Mouse (Mus musculus) neural tube, embryonic 11.5 days (tissue): ENCODE data around the gene Fam172a. TPM values are rescaled to one million over a fixed set of nuclear protein-coding genes. Genes with fewer than 3 reads are reported as not detected.
"Not testable (repeated sequence)": the region's sequence is repeated elsewhere in the genome, so short reads cannot be mapped to it uniquely, and the experiment has no call there.

Experiments
- ATAC-seq: fragments of 200-750 bp; cut with Nextera tagmentation; 2 replicates; pipeline ENCODE4 v1.8.0; 2017; ENCODE audit warnings: moderate number of reproducible peaks, mild to moderate bottlenecking, moderate TSS enrichment, moderate library complexity; ENCODE audit not compliant: insufficient read depth, low FRiP score, low TSS enrichment
- DNase-seq: peaks from one replicate; pipeline ENCODE4 v3.0.0-alpha.2; 2015; ENCODE audit warnings: low spot score
- H3K27ac ChIP-seq: fragments of 300-500 bp; sonication (generic); 2 replicates; pipeline ENCODE4 v1.5.1; 2014; ENCODE audit warnings: low read depth, mild to moderate bottlenecking, low read length
- H3K27me3 ChIP-seq: fragments of 300-500 bp; sonication (generic); 2 replicates; pipeline ENCODE4 v1.6.1; 2014; ENCODE audit warnings: mild to moderate bottlenecking, low read length, mixed read lengths; ENCODE audit not compliant: control insufficient read depth, insufficient read depth
- H3K36me3 ChIP-seq: fragments of 300-500 bp; sonication (generic); 2 replicates; pipeline ENCODE4 v1.6.1; 2014; ENCODE audit warnings: mild to moderate bottlenecking, low read length, moderate library complexity, mixed read lengths; ENCODE audit not compliant: control insufficient read depth, insufficient read depth
- H3K4me1 ChIP-seq: fragments of 300-500 bp; sonication (generic); 2 replicates; pipeline ENCODE4 v1.6.1; 2014; ENCODE audit warnings: low read length, mixed read lengths; ENCODE audit not compliant: control insufficient read depth, insufficient read depth
- H3K4me2 ChIP-seq: fragments of 300-500 bp; sonication (generic); 2 replicates; pipeline ENCODE4 v1.6.1; 2014; ENCODE audit warnings: low read depth, mild to moderate bottlenecking, moderate library complexity
- H3K4me3 ChIP-seq: fragments of 300-500 bp; sonication (generic); 2 replicates; pipeline ENCODE4 v1.5.1; 2014; ENCODE audit warnings: low read depth, low read length
- H3K9ac ChIP-seq: fragments of 300-500 bp; sonication (generic); 2 replicates; pipeline ENCODE4 v1.6.1; 2014; ENCODE audit warnings: mild to moderate bottlenecking, low read length
- H3K9me3 ChIP-seq: fragments of 300-500 bp; sonication (generic); 2 replicates; pipeline ENCODE4 v1.6.1; 2016; ENCODE audit warnings: low read length; ENCODE audit not compliant: control insufficient read depth
- WGBS: fragments of 180-500 bp; shearing (Covaris S2); extraction: QIAGEN DNeasy Blood & Tissue Kit; methylation state at CpG from one replicate; pipeline ENCODE4 v1.1.7; 2014; 5-methylcytosine and 5-hydroxymethylcytosine counted together
- polyA plus RNA-seq: library from polyadenylated mRNA; unstranded; fragments of >200 nt; fragmentation: Nextera tagmentation; extraction: Ambion mirVana; gene quantifications from 2 replicates; pipeline ENCODE4 v1.2.1, GENCODE M21; 2014

The Fam172a gene
- 37.7 and 38.4 TPM in 2 replicates for polyA plus RNA-seq

DNA sequence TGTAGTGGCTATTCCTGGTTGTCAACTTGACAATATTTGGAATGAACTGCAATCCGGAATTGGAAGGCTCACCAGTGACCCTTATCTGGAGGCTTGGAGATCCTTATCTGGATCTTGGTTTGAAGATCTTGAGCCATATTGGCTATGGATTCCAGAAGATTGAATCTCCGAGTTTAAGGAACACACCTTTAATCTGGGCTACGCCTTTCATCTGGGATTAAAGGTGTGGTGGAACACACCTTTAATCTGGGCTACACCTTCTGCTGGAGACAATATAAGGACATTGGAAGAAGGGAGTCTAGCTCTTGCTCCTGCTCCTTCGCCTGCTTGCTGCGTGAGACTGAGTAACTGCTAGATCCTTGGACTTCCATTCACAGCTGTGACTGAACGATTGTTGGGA, at the start of gene Fam172a:
Gene Fam172a (plus strand): TSS at position 301 of the 400 bp plus-strand sequence.
- H3K9ac ChIP-seq, H3K27me3 ChIP-seq, H3K4me2 ChIP-seq, DNase-seq, H3K4me1 ChIP-seq, H3K36me3 ChIP-seq, ATAC-seq, H3K27ac ChIP-seq, H3K4me3 ChIP-seq, H3K9me3 ChIP-seq: not testable (repeated sequence)
- WGBS, result no CpG with 5 or more reads among the region's 6 CpGs

DNA sequence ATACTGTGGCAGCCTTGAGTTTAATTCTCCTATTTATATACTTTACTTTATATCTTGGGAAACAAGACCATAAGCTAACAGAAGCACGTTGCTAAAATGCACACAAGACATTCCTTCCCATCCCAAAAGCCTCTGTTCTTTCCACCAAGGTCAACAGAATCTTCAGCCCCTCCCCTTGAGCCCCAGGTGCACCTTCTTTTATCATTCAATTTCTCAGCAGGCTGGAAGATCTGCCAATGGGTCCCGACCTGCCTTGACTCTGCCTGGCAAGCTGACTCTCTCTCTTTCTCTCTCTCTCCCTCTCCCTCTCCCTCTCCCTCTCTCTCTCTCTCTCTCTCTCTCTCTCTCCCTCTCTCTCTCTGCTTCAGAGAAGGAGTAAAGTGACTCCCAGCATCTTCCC, 13.2 kb upstream of the Fam172a start:
- Histone ChIP-seq H3K36me3 (no peaks in the 10 kb centered on the region), H3K4me2 (no peak overlapping the region), H3K9me3 (no peaks in the 10 kb centered on the region), H3K27me3 (no peaks in the 10 kb centered on the region), H3K4me1 (no peaks in the 10 kb centered on the region), H3K4me3 (no peak overlapping the region), H3K9ac (no peak overlapping the region), H3K27ac (no peak overlapping the region)
- DNase-seq, result no peak
- no peak for ATAC-seq
- WGBS, result 25% methylated on average over 2 of the region's 2 CpGs

DNA sequence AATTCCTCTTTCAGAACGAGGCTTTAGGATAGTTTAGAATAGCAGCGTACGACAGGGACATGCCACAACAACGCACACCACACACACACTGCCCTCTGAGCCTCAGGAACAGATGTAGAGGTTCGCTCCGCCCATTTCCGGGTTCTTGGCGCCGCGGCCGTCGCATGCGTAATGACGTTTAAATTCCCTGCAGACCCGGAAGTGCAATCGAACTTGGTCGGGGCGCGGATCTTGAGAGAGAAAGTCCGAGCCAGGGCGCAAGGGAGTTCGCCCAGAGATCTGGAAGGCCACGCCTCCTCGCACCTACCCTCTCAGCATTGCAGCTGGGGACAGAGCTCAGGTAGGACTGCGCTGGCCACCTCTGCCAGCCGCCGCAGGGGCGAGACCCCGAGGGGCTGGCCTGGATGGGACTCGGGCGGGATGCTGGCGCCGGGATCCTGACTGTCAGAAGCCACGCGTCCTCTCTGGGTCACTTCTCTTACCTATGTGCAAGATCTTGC, 6.7 kb downstream of the Fam172a start:
- WGBS, result under 1% methylated on average over 35 of the region's 35 CpGs
- no peak overlapping the region for H3K27ac ChIP-seq
- peak; percentile 93 for ATAC-seq

DNA sequence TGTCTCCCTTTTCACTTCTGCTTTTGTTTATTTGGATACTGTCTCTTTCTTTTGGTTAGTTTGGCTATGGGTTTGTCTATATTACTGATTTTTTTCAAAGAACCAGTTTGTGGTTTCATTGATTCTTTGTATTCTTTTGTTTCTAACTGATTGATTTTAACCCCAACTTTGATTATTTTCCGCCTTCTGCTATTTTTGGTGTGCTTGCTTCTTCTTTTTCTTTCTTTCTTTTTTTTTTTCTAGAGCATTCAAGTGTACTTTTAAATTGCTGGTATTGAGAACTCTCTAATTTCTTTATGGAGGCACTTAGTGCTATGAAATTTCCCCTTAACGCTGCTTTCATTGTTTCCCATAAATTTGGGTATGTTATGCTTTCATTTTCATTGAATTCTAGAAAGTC, 15.7 kb downstream of the Fam172a start:
- no peak for ATAC-seq
- 86% methylated on average over 2 of the region's 2 CpGs for WGBS
- no peak for DNase-seq
- Histone ChIP-seq H3K9ac (no peak overlapping the region), H3K4me3 (no peak overlapping the region), H3K9me3 (no peaks in the 10 kb centered on the region), H3K4me1 (no peaks in the 10 kb centered on the region), H3K27me3 (no peaks in the 10 kb centered on the region), H3K4me2 (no peak overlapping the region), H3K36me3 (no peaks in the 10 kb centered on the region), H3K27ac (no peak overlapping the region)

More for the DNA sequence above, 6.7 kb downstream of the Fam172a start:
- peak; percentile 93 for DNase-seq
- Histone ChIP-seq H3K4me2 (peak overlapping the region; percentile 78), H3K9ac (peak overlapping the region; percentile 82), H3K9me3 (no peaks in the 10 kb centered on the region), H3K4me3 (peak overlapping the region; percentile 91), H3K27me3 (no peaks in the 10 kb centered on the region), H3K36me3 (no peaks in the 10 kb centered on the region), H3K4me1 (peaks cover 4% of the 10 kb centered on the region; the same call in 1 of the 2 replicates)

DNA sequence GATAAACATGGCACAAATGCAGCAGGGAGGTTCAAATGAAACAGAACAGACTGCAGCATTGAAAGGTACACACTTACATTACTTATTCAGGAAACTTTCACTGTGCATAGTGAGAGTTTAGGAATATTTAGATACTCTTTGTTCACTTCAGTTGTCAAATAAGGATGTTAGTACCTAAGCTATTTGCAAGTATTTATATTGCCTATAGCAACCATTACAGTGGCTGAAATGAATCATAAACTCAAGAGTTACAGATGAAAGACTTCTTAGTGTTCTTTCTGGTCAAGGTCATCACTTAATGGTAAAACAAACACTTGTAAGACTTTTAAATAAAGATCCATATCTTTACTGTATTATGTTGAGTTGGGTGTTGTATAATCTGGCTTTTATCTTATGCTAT, 41.0 kb downstream of the Fam172a start:
- Histone ChIP-seq H3K36me3 (no peaks in the 10 kb centered on the region), H3K27me3 (no peaks in the 10 kb centered on the region), H3K4me3 (no peak overlapping the region), H3K4me1 (no peaks in the 10 kb centered on the region), H3K4me2 (no peak overlapping the region), H3K9me3 (no peaks in the 10 kb centered on the region), H3K9ac (no peak overlapping the region), H3K27ac (no peak overlapping the region)
- DNase-seq, result no peak
- ATAC-seq, result no peak

DNA sequence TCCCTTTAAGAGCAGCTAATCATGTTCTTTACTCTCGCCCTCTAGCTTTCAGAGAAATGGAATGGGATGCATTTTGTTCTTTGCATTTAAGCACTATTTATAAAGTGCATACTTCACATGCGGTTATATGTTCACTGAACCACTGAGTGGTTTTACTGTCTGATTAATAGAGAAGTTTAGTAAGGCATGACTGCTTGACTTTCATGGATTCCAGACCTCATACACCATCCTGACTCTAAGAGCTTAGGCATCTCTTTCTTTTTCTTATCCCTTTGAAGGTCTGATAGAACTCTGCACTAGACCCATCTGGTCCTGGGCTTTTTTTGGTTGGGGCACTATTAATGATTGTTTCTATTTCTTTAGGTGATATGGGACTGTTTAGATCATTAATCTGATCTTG, 75.8 kb downstream of the Fam172a start:
- Histone ChIP-seq H3K9ac (no peak overlapping the region), H3K4me2 (no peak overlapping the region), H3K36me3 (no peaks in the 10 kb centered on the region), H3K27ac (no peak overlapping the region), H3K4me3 (no peak overlapping the region), H3K27me3 (no peaks in the 10 kb centered on the region), H3K4me1 (no peaks in the 10 kb centered on the region), H3K9me3 (no peaks in the 10 kb centered on the region)
- 87% methylated on average over 2 of the region's 2 CpGs for WGBS
- no peak for DNase-seq
- no peak for ATAC-seq

DNA sequence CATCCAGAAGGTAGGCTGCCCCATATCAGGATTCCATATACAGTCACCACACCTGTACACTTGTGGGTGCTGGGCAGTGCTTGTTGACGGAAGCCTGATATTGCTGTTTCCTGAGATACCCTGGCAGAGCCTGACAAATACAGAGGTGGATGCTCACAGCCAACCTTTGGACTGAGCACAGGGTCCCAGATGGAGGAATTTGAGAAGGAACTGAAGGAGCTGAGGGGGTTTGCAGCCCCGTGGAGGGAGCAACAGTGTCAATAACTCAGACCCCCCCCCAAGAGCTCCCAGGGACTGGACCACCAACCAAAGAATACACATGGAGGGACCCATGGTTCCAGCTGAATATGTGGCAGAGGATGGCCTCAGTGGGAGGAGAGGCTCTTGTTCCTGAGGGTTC, 105.5 kb downstream of the Fam172a start:
- H3K9me3 ChIP-seq, H3K9ac ChIP-seq, H3K36me3 ChIP-seq, H3K27ac ChIP-seq, H3K4me1 ChIP-seq, H3K4me2 ChIP-seq, H3K4me3 ChIP-seq, H3K27me3 ChIP-seq, ATAC-seq, DNase-seq: not testable (repeated sequence)
- WGBS, result 85% methylated on average over 2 of the region's 2 CpGs

- Histone ChIP-seq H3K27ac (no peak overlapping the region), H3K4me1 (no peaks in the 10 kb centered on the region), H3K9ac (no peak overlapping the region), H3K4me2 (no peak overlapping the region), H3K4me3 (no peak overlapping the region), H3K36me3 (no peaks in the 10 kb centered on the region), H3K27me3 (no peaks in the 10 kb centered on the region), H3K9me3 (no peaks in the 10 kb centered on the region)
- DNase-seq (no peak), ATAC-seq (no peak)
- 94% methylated on average over 1 of the region's 1 CpGs for WGBS
These were observed 108.6 kb downstream of the Fam172a start for GRCm38 (mm10) chr13:77810449-77810848.

- 92% methylated on average over 4 of the region's 4 CpGs for WGBS
- no peak overlapping the region for H3K9ac ChIP-seq
- H3K27ac ChIP-seq, result no peak overlapping the region
- H3K9me3 ChIP-seq, result no peaks in the 10 kb centered on the region
- H3K4me1 ChIP-seq, result no peaks in the 10 kb centered on the region
- no peak overlapping the region for H3K4me3 ChIP-seq
- ATAC-seq, result no peak
- no peaks in the 10 kb centered on the region for H3K27me3 ChIP-seq
- no peak overlapping the region for H3K4me2 ChIP-seq
- no peaks in the 10 kb centered on the region for H3K36me3 ChIP-seq
- DNase-seq, result no peak
These were observed 124.3 kb downstream of the Fam172a start for GRCm38 (mm10) chr13:77826138-77826537.
